Mouse (Mus musculus) liver, embryonic 16.5 days (tissue): Measurements from ENCODE around the gene Fbxo33. TPM values are rescaled to one million over a fixed set of nuclear protein-coding genes. Genes with fewer than 3 reads are reported as not detected.

Source experiments
- ATAC-seq: fragments of 200-750 bp; cut with Nextera tagmentation; 2 replicates; pipeline ENCODE4 v1.8.0; 2017; ENCODE audit warnings: low read depth, mild to moderate bottlenecking, moderate number of reproducible peaks, moderate library complexity
- H3K27ac ChIP-seq: fragments of 300-500 bp; sonication (generic); 2 replicates; pipeline ENCODE4 v1.5.1; 2014; ENCODE audit warnings: mild to moderate bottlenecking, low read length
- H3K27me3 ChIP-seq: fragments of 300-500 bp; sonication (generic); 2 replicates; pipeline ENCODE4 v1.6.1; 2014; ENCODE audit warnings: low read depth, low read length, mixed read lengths; ENCODE audit not compliant: control insufficient read depth, insufficient read depth
- H3K36me3 ChIP-seq: fragments of 300-500 bp; sonication (generic); 2 replicates; pipeline ENCODE4 v1.6.1; 2014; ENCODE audit warnings: mild to moderate bottlenecking; ENCODE audit not compliant: control insufficient read depth, insufficient read depth
- H3K4me1 ChIP-seq: fragments of 300-500 bp; sonication (generic); 2 replicates; pipeline ENCODE4 v1.6.1; 2014; ENCODE audit warnings: low read depth, low read length, mixed read lengths; ENCODE audit not compliant: control insufficient read depth
- H3K4me2 ChIP-seq: fragments of 300-500 bp; sonication (generic); 2 replicates; pipeline ENCODE4 v1.6.1; 2014; ENCODE audit warnings: low read depth, low read length, mixed read lengths
- H3K4me3 ChIP-seq: fragments of 300-500 bp; sonication (generic); 2 replicates; pipeline ENCODE4 v1.5.1; 2014; ENCODE audit warnings: low read depth, mild to moderate bottlenecking, low read length
- H3K9ac ChIP-seq: fragments of 300-500 bp; sonication (generic); 2 replicates; pipeline ENCODE4 v1.6.1; 2014; ENCODE audit warnings: low read depth, low read length
- H3K9me3 ChIP-seq: fragments of 300-500 bp; sonication (generic); replicated peaks from 2 replicates; pipeline ENCODE4 v1.6.1; 2016; ENCODE audit warnings: low read length; ENCODE audit not compliant: control insufficient read depth
- WGBS: fragments of 180-500 bp; shearing (Covaris S2); extraction: QIAGEN DNeasy Blood & Tissue Kit; methylation state at CpG from one replicate; pipeline ENCODE4 v1.1.7; 2014; ENCODE audit not compliant: insufficient replicate concordance; 5-methylcytosine and 5-hydroxymethylcytosine counted together
- polyA plus RNA-seq: library from polyadenylated mRNA; unstranded; fragments of >200 nt; fragmentation: Nextera tagmentation; extraction: Ambion mirVana; gene quantifications from 2 replicates; pipeline ENCODE4 v1.2.1, GENCODE M21; 2015

Gene Fbxo33
- polyA plus RNA-seq, 1 experiment from 2014 or later, result 2.8 TPM

GRCm38 (mm10) chr12:59206208-59206999 is 13.1 kb downstream of the Fbxo33 start:
- H3K27ac ChIP-seq, result no peak overlapping the region
- H3K4me1 ChIP-seq, result peaks cover 10% of the 10 kb centered on the region
- WGBS, result 63% methylated on average over 4 of the region's 4 CpGs

GRCm38 (mm10) chr12:59205571-59205970 is 14.0 kb downstream of the Fbxo33 start:
- WGBS, result 86% methylated on average over 6 of the region's 6 CpGs

More at GRCm38 (mm10) chr12:59206208-59206999, 13.1 kb downstream of the Fbxo33 start:
- Histone ChIP-seq H3K27me3 (no peaks in the 10 kb centered on the region), H3K36me3 (peaks cover 9% of the 10 kb centered on the region), H3K9me3 (no peaks in the 10 kb centered on the region), H3K4me3 (no peak overlapping the region), H3K9ac (no peak overlapping the region), H3K4me2 (no peak overlapping the region)
- no peak for ATAC-seq

GRCm38 (mm10) chr12:59199361-59199760 is 20.2 kb downstream of the Fbxo33 start:
- H3K4me1 ChIP-seq, result peaks cover 9% of the 10 kb centered on the region
- no peaks in the 10 kb centered on the region for H3K27me3 ChIP-seq
- H3K36me3 ChIP-seq, result peaks cover 13% of the 10 kb centered on the region
- H3K4me2 ChIP-seq, result no peak overlapping the region
- H3K9ac ChIP-seq, result no peak overlapping the region
- H3K4me3 ChIP-seq, result no peak overlapping the region
- no peaks in the 10 kb centered on the region for H3K9me3 ChIP-seq
- H3K27ac ChIP-seq, result no peak overlapping the region
- no peak for ATAC-seq
- WGBS, result 88% methylated on average over 2 of the region's 2 CpGs

More at GRCm38 (mm10) chr12:59205571-59205970, 14.0 kb downstream of the Fbxo33 start:
- Histone ChIP-seq H3K36me3 (peaks cover 9% of the 10 kb centered on the region), H3K9ac (no peak overlapping the region), H3K27ac (no peak overlapping the region), H3K4me2 (no peak overlapping the region), H3K27me3 (no peaks in the 10 kb centered on the region), H3K4me1 (peaks cover 10% of the 10 kb centered on the region), H3K4me3 (no peak overlapping the region), H3K9me3 (no peaks in the 10 kb centered on the region)
- ATAC-seq, result no peak

- H3K9me3 ChIP-seq, result no peaks in the 10 kb centered on the region
- WGBS, result 31% methylated on average over 4 of the region's 4 CpGs
- no peak overlapping the region for H3K9ac ChIP-seq
- H3K27me3 ChIP-seq, result no peaks in the 10 kb centered on the region
- ATAC-seq, result no peak
- H3K27ac ChIP-seq, result no peak overlapping the region
- H3K36me3 ChIP-seq, result peaks cover 10% of the 10 kb centered on the region
- peaks cover 13% of the 10 kb centered on the region for H3K4me1 ChIP-seq
- H3K4me3 ChIP-seq, result no peak overlapping the region
- H3K4me2 ChIP-seq, result no peak overlapping the region
Observed at GRCm38 (mm10) chr12:59198750-59199149, 20.8 kb downstream of the Fbxo33 start.

- ATAC-seq, result no peak
- Histone ChIP-seq H3K4me1 (peaks cover 16% of the 10 kb centered on the region), H3K4me3 (no peak overlapping the region), H3K9ac (no peak overlapping the region), H3K27ac (no peak overlapping the region), H3K4me2 (no peak overlapping the region), H3K9me3 (no peaks in the 10 kb centered on the region), H3K36me3 (peaks cover 7% of the 10 kb centered on the region), H3K27me3 (no peaks in the 10 kb centered on the region)
- WGBS, result 85% methylated on average over 4 of the region's 4 CpGs
Observed at GRCm38 (mm10) chr12:59195941-59196340, 23.6 kb downstream of the Fbxo33 start.

GRCm38 (mm10) chr12:59195065-59195464 is 24.5 kb downstream of the Fbxo33 start:
- Histone ChIP-seq H3K4me2 (peak overlapping the region; percentile 36; the same call in 1 of the 2 replicates), H3K36me3 (peaks cover 9% of the 10 kb centered on the region), H3K4me3 (no peak overlapping the region), H3K9me3 (no peaks in the 10 kb centered on the region), H3K27me3 (no peaks in the 10 kb centered on the region), H3K9ac (no peak overlapping the region), H3K27ac (peak overlapping the region; percentile 62), H3K4me1 (peaks cover 16% of the 10 kb centered on the region)
- WGBS, result 52% methylated on average over 4 of the region's 4 CpGs
- ATAC-seq, result peak; percentile 59

- Histone ChIP-seq H3K27me3 (no peaks in the 10 kb centered on the region), H3K4me1 (peaks cover 16% of the 10 kb centered on the region), H3K36me3 (peaks cover 7% of the 10 kb centered on the region), H3K27ac (peak overlapping the region; percentile 62), H3K9me3 (no peaks in the 10 kb centered on the region), H3K9ac (no peak overlapping the region), H3K4me3 (no peak overlapping the region), H3K4me2 (peak overlapping the region; percentile 36)
- 21% methylated on average over 9 of the region's 9 CpGs for WGBS
- ATAC-seq, result peak; percentile 86
Observed at GRCm38 (mm10) chr12:59194341-59195003, 25.1 kb downstream of the Fbxo33 start.

GRCm38 (mm10) chr12:59193637-59194036 is 25.9 kb downstream of the Fbxo33 start:
- H3K4me2 ChIP-seq, result no peak overlapping the region
- ATAC-seq, result no peak
- H3K27ac ChIP-seq, result peak overlapping the region; percentile 14; the same call in 1 of the 2 replicates

More at GRCm38 (mm10) chr12:59193637-59194036, 25.9 kb downstream of the Fbxo33 start:
- Histone ChIP-seq H3K9me3 (no peaks in the 10 kb centered on the region), H3K4me3 (no peak overlapping the region), H3K36me3 (0 out of 2 replicates have a peak, but pooled peaks cover 4% of the 10 kb centered on the region), H3K9ac (no peak overlapping the region), H3K27me3 (no peaks in the 10 kb centered on the region), H3K4me1 (peaks cover 14% of the 10 kb centered on the region)
- 51% methylated on average over 3 of the region's 3 CpGs for WGBS
